Mouse (Mus musculus) thymus, postnatal 0 days (tissue): ENCODE measurements at regions not wholly inside any gene's neighbourhood (a gene's known extent, or its start where the extent isn't known, plus 50 kb on each side); places are given as distances from the start of the nearest gene placed in this dataset.

ENCODE experiments used
- DNase-seq: peaks from one replicate; pipeline ENCODE4 v3.0.0-alpha.2; 2015; ENCODE audit warnings: low spot score

DNA sequence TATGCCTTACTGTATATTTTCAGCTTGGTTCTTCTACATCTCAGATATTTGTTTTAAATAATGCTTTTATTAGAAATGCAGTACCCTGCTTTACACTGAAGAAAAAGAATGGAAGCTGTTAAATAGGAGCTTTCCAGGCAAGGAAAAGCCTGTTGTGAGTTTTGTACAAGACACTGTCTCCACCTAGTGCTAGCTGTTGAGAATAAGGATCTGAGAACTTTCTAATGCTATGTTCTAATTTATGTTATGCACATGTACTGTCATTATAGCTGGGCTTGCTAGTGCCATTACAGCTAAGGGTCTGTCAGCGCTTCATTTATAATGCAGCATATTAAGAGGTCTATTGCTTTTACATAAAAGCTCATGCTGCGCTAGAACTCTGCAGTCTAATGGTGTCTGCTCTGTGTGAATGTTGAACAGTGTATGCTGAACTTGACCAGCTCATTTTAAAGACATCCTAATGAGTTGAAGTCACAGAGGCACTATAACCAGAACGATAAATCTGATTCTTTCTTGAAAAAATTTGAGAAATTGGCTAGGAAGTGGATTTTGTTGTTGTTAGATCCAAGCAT lies 315.4 kb upstream of the Dnajc24 start:
- DNase-seq, result no peak

DNA sequence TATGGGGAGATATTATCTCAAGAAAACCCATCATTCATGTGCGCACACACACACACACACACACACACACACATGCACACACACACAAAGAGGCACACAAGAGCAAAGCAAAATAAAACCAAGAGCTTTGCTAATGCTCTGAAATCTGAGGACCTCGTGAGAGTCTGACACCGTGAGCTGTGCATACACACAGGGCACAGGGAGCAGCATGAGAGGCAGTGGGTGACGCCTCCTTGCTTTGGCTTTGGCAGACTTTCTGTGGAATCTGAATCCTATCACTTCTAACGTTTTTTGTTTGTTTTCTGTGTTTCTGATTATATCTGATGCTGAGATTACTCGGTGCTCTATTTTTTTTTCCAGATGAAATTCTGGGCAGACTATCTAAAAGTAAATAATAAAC lies 343.4 kb upstream of the Dnajc24 start:
- no peak for DNase-seq

GRCm38 (mm10) chr2:106347249-106347648 lies 343.9 kb upstream of the Dnajc24 start:
- no peak for DNase-seq

DNA sequence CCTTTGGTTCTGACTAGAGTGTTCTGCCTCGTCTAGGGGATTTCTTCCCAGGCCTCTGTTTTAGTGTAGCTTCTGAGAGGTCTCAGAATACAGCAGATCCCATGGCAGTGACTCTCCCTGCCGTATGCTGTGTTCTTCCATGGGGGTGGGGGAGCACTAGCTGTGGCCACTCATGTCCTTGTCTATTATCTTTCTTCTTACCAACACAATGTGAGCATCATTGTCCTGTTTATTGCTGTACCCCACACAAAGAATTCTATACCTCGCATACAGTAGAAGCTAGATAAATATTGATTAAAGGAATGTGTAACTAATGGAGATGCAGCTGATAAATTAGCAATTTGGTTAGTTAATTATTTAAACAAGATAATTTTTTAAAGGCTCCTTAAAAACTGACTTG lies 337.5 kb upstream of the Mpped2 start:
- DNase-seq, result no peak

- peak; percentile 2 for DNase-seq
Measured at GRCm38 (mm10) chr2:106355984-106356547, 337.0 kb upstream of the Mpped2 start.

- DNase-seq, result no peak
Measured at GRCm38 (mm10) chr2:106368641-106369040, 324.4 kb upstream of the Mpped2 start.

GRCm38 (mm10) chr2:106383415-106384285 lies 309.4 kb upstream of the Mpped2 start:
- no peak for DNase-seq

DNA sequence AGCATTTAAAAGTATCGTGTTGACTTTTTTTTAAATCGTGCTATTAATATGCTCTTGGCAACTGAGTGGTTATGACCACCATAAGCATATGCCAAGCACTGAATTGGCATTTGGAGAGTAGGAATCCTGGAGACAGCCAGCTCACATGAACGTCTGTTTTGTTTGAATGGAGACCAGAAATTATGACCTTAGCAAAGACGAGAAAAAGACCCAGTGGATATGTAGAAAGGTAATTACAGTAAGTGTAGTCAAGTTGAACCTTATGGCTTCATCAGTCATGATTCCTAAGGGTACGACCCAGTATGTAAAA lies 308.8 kb upstream of the Mpped2 start:
- no peak for DNase-seq

GRCm38 (mm10) chr2:106384842-106385241 lies 308.2 kb upstream of the Mpped2 start:
- DNase-seq, result no peak

DNA sequence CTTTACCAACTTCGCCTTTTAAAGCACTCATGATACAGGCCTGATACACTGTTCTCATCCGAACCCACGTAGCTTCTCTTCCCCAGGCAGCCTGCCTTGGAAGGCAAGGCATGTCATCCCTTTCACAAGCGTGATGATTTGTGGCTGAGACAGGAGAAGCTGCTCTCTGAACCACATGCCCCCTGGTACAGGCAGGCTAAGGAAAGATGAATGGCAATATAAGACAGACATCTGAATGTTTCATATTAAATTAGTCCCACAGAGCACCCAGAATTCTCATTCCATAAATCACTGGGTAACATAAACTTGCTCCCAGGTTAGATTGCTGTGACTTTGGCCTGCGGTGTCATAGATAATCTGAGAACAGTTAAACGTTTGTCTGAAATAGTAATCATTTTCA lies 280.9 kb upstream of the Mpped2 start:
- no peak for DNase-seq

DNA sequence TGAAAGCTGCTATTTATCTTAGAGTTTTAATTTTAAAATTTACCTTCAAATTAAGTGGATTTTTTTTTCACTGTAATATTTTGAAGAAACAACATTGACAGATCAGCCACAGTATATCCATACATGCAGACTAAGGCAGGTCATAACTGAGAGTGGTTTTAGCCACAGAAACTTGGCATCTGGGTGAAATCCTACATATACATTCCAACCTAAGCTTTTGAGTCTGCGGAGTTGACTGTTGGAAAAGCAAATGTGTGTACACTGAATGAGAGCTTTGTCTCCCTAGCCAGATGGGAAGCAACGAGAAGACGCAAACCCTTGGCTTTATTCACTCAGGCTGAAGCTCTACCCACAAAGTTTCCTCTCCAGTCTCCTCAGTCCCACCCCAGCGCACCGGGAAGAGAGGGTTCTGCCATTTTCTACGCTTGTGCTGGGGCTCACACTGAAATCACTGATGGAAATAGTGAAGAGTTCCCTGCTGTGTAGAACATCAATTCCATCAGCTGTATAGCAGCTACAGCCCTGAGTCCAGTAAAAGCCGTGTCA lies 277.5 kb upstream of the Mpped2 start:
- DNase-seq, result no peak

DNA sequence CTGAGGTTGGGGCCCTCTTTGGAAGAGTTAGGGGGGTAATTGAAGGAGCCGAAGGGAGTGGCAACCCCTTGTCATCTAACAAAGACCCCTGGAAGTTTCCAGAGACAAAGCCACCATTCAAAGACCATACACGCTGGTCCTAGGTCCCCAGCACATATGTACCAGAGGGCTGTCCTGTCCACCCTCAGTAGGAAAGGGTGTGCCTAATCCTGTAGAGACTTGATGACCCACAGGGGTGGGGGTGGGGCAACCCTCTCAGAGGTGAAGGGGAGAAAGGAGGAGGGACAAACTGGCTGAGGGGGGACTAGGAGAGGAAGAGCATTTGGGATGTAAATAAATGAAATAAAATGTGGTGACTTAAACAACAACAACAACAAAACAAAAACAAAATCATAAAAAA lies 274.9 kb upstream of the Mpped2 start:
- no peak for DNase-seq

DNA sequence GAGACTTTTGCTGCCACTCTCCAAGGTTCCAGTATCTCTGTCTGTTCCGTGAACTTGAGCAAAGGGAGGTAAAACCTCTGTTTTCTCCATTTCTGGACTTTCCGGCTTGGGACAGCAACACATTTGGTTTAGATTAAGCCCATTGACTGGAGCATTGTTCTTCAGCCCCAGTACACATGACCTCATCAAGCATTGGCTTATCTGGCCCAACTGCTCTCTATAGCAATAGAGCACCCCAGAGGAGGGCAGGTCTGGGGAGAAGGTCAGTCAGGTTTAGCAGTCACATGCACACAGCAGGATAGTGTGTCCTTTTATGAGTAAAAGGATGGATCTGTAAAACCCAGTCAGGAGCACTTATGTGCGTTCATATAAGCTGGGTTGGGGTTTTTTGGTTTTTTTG lies 268.1 kb upstream of the Mpped2 start:
- DNase-seq, result no peak

DNA sequence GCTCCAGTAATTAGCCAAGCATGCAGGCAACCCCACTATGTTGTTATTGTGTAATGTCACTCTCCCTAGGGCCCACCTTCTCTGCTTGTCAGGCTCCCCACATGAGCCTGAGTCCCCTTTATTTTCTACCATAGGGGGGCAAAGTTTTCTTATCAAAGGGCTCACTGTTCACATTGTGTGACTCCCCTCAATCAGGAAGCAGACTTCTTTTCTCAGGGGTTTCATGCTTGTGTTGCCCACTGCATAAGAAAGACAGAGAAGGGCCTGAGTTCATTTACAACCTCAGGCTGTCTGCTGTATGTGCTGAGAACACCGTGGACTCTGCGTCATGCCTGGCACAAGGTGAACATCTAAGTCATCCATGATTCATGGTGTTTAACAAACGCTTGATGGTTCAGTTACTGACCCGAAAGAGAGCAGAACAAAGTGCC lies 267.6 kb upstream of the Mpped2 start:
- no peak for DNase-seq

- DNase-seq, result no peak
Measured at GRCm38 (mm10) chr2:106426010-106426409, 267.1 kb upstream of the Mpped2 start.

DNA sequence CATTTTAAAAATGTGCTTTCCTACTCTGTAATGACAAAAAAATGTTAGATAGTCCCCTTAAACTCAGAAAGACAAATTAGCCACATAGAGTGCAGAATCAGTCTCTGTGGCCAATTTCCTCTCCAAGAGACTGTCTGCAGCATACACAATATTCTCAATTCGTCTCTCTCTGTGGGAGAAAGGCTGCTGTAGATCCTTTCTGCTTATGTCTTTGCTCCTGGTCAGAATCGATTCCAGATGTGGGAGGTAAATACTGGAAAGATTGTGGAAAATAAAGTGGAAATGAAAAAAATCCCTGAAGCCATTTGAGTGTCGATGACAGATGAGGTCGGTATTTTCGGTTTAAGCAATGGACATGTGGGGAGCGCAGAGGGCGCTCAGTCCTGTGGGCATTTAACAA lies 265.8 kb upstream of the Mpped2 start:
- no peak for DNase-seq

GRCm38 (mm10) chr2:106428909-106429308 lies 264.2 kb upstream of the Mpped2 start:
- no peak for DNase-seq

DNA sequence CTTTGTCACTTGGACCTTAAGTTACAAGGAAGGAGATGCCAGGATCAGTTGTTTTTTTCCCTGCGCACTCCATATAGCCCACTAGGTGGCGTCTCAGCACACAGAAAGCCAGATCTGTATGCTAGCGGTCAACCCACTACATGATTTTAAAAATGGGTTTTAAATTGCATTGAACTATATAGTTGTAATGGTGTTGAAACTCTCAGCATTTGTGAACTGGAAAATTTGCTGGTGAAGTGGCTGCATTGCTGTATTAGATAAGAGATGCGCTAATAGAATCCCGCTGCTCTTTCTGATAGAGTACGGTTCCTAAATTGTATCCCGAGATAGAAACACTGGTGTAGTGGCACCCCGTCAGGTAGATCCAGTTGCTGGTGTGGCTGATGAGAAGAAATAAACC lies 261.9 kb upstream of the Mpped2 start:
- DNase-seq, result peak; percentile 25

GRCm38 (mm10) chr2:106431637-106432199 lies 261.4 kb upstream of the Mpped2 start:
- DNase-seq, result no peak

- DNase-seq, result no peak
Measured at GRCm38 (mm10) chr2:106436136-106436535, 256.9 kb upstream of the Mpped2 start.

GRCm38 (mm10) chr2:106454310-106454974 lies 238.6 kb upstream of the Mpped2 start:
- no peak for DNase-seq

- DNase-seq, result no peak
Measured at GRCm38 (mm10) chr2:106455039-106455438, 238.0 kb upstream of the Mpped2 start.
